Mouse (Mus musculus) ES-Bruce4 (cell line): Measurements from ENCODE around the gene Rbbp5.

ENCODE experiments used
- CTCF ChIP-seq: IDR thresholded peaks from one replicate; pipeline ENCODE4 v1.8.1; 2011; ENCODE audit warnings: low read depth, low read length
- POLR2A ChIP-seq: IDR thresholded peaks from one replicate; pipeline ENCODE4 v1.8.1; 2011; ENCODE audit warnings: low read length; ENCODE audit not compliant: insufficient read depth

DNA sequence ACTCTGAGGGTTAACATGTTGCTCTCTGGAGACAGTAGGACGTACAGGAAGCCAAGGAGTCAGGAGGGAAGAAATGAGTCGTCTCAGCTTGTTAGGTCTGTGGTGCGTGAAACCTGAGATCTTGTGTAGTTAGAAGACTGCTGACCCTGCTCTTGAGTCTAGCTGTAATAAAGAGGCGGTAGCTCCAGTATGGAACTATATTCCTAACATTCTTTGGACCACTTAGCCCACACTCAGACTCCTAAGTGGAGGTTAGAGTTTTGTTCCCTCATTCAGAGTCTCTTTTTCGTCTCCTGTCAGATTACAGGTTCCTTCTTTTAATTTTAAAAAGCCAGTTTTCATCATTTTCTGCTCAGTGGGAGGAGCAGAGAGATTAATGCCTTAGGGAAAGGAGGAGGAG, 12.5 kb upstream of the Rbbp5 start:
- TF ChIP-seq CTCF: no peak
- TF ChIP-seq POLR2A: no peak
